Mouse (Mus musculus) gastrocnemius, adult 8-10 months (tissue): ENCODE results near the gene Odf2. TPM values are rescaled to one million over a fixed set of nuclear protein-coding genes. Genes with fewer than 3 reads are reported as not detected.

ENCODE experiments used
- microRNA-seq: library from miRNA; unstranded; fragments of <30 nt; microRNA quantifications from one replicate; pipeline ENCODE4 v1.2.0, GENCODE M21; 2022
- total RNA-seq, 4 experiments: library from RNA; stranded (reverse); gene quantifications; 2 replicates each; pipeline ENCODE4 v1.2.4; 2022

The Odf2 gene
- total RNA-seq, 4 experiments from 2014 or later = 9.9 to 12.1 (median 11.1) TPM

Small RNAs within 50 kb of the gene (microRNA-seq; reads per million reads assigned to microRNA genes)
- gene Mir219a-2 = not detected
- gene Mir219b = not detected

Other genes with a start within 250 kb of the Odf2 start
- gene Gm13420, start 137.5 kb upstream of the Odf2 start, total RNA-seq = not detected
- gene Gm13547, start 129.9 kb upstream of the Odf2 start, total RNA-seq = not detected
- gene Coq4, start 101.7 kb upstream of the Odf2 start, total RNA-seq = 1 to 10 TPM; 6.7 to 8.4 (median 7.5) TPM
- gene Trub2, start 100.7 kb upstream of the Odf2 start, total RNA-seq = 10 to 100 TPM; 20.8 to 31.6 (median 26.2) TPM
- 1 to 10 TPM; 5.4 to 7.5 (median 6.6) TPM for gene Slc27a4, start 86.6 kb upstream of the Odf2 start, total RNA-seq
- 10 to 100 TPM; 25.7 to 33.0 (median 28.5) TPM for gene Urm1, start 69.1 kb upstream of the Odf2 start, total RNA-seq
- 1 to 10 TPM; 1.4 to 3.6 (median 1.7) TPM for gene Cercam, start 20.1 kb upstream of the Odf2 start, total RNA-seq
- 10 to 100 TPM; 20.1 to 27.0 (median 22.9) TPM for gene Gle1, start 46.2 kb downstream of the Odf2 start, total RNA-seq
- gene Sptan1, start 76.3 kb downstream of the Odf2 start, total RNA-seq = 10 to 100 TPM; 29.2 to 43.7 (median 36.4) TPM
- 1 to 10 TPM; 3.9 to 5.6 (median 4.3) TPM for gene Wdr34, start 159.7 kb downstream of the Odf2 start, total RNA-seq
- 100 to 1,000 TPM; 106 to 121 (median 118) TPM for gene Set, start 168.2 kb downstream of the Odf2 start, total RNA-seq
- gene Pkn3, start 188.5 kb downstream of the Odf2 start, total RNA-seq = 1 to 10 TPM; 2.1 to 3.2 (median 2.7) TPM
- 1 to 10 TPM; 3.1 to 3.9 (median 3.4) TPM for gene Zdhhc12, start 204.4 kb downstream of the Odf2 start, total RNA-seq
- gene Zer1, start 235.4 kb downstream of the Odf2 start, total RNA-seq = 10 to 100 TPM; 23.5 to 24.8 (median 24.3) TPM
- 10 to 100 TPM; 11.1 to 13.9 (median 11.2) TPM for gene Tbc1d13, start 244.5 kb downstream of the Odf2 start, total RNA-seq